Mouse (Mus musculus) hematopoietic stem cell, adult 5-6 weeks (primary cell): Measurements from ENCODE around the gene Trp73. TPM values are rescaled to one million over a fixed set of nuclear protein-coding genes. Genes with fewer than 3 reads are reported as not detected.

Source experiments
- ATAC-seq, 2 experiments: fragments of 125-278 bp in 1 of 2; replicated peaks in 1 of 2; 2 replicates each; pipeline ENCODE4 v1.8.0; 2016 to 2017; ENCODE audit warnings: inconsistent platforms in 2 of 2, mild to moderate bottlenecking in 2 of 2, moderate number of reproducible peaks in 2 of 2, low read depth in 1 of 2, moderate TSS enrichment in 1 of 2; ENCODE audit not compliant: low FRiP score in 2 of 2, poor library complexity in 2 of 2, severe bottlenecking in 2 of 2, insufficient read depth in 1 of 2, low TSS enrichment in 1 of 2
- total RNA-seq: library from RNA; stranded (forward); fragments of 172-1452, 232-1000 nt; gene quantifications from 2 replicates; pipeline ENCODE4 v1.2.3, GENCODE M21; 2017

The Trp73 gene
- total RNA-seq, 1 experiment from 2014 or later = not detected

DNA sequence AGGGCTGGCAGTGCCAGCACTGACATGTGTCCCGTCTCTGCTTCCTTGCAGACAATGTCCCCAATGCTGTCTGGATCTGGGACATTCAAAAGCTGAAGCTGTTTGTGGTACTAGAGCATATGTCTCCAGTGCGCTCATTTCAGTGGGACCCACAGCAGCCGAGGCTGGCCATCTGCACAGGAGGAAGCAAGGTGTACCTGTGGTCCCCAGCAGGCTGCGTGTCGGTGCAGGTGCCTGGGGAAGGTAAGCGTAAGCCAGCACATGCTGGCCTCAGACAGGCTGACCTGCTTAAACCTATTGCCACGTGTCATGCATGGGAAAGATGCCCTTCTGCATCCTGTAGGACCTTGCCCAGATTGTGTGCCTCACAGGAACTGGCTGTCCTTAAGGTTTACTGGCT lies 16.0 kb upstream of the Trp73 start:
- ATAC-seq = no peak

DNA sequence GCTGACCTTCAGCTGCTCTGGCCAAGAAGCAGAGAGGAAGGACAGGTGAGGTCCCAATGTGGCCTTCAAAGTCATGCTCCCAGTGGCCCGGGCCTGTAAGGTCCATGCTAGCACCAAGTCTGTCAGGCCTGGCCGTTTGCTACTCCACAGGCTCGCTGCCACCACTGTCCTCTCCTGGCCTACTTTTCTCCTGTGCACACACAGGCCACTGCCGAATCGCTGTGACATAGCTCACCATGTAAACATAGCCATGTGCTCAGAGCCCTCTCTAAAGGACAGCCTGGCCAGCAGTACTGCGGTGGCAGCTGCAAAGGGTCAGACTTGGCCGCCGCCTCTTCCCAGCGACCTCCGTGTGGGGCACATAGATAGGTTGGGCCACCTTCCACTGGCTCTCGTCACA lies 14.1 kb upstream of the Trp73 start:
- no peak for ATAC-seq

DNA sequence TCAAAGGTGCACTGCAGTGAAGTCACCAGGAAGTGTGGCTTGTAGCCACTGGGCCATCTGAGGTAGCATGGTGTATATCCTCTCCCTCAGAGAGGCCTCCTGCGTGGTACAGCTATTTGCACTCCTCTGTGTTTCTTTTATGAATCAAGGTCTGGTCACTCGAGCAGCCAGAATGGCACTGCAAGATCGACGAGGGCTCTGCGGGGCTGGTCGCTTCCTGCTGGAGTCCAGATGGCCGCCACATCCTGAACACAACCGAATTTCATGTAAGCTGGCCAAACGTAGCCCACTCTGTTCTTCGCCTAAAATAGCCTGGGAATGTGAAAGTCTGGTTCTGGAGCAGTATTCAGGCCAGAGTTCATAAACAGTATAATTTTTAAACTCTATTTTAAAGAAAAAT lies 6.3 kb upstream of the Trp73 start:
- ATAC-seq = no peak

DNA sequence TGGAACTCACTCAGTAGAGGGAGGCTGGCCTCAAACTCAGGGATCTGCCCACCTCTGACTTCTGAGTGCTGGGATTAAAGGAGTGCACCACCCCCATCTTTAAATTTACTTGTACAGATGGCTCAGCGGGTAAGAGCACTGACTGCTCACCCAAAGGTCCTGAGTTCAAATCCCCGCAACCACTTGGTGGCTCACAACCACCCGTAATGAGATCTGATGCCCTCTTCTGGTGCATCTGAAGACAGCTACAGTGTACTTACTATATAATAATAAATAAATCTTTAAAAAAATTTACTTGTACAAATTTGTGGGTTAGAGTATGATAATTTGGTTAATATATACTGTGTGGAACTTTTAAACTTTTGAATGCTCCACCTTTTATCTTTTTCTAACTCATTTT lies 4.7 kb upstream of the Trp73 start:
- ATAC-seq = no peak

DNA sequence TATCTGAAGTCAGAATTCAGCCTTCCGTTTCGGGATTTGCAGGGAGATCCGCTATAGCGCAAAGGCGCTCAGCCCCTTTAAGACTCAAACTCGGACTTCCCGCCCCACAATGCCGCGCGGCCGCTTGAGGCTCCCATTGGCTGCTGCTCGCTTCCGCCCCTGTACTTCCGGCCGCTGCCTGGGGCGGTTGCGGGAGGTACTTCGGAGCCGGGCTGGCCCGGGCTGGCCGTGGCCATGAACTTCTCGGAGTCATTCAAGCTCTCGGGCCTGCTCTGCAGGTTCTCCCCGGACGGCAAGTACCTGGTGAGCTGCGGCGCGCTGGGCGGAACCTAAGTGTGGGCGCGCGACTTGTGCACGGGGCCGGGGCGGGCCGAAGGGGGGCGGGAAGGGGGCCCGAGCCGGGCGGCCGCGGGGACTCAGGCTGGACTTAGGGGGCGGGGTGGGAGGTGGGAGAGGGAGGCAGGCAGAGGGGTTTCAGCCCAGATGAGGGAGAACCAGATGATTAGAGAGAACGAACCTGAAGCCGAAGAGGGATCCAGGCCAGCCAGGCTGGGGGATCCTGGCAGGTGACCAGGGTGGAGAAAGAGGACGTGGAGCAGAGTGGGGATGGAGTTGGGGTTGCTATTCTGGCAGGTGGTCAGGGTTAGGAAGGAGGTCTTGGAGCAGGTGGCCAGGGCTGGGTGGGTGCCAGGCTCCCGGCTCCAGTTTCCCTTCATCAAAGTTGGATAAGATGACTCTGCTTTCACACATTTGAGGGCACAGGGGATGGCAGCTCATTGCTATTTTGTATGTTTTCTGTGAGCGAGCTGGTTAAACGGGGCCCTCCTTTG lies 2.4 kb upstream of the Trp73 start, which contains the start of gene Wrap73:
Gene Wrap73 (plus strand): TSS at position 162 of the 830 bp plus-strand sequence.
- peak; percentile 94 to 95 for ATAC-seq

DNA sequence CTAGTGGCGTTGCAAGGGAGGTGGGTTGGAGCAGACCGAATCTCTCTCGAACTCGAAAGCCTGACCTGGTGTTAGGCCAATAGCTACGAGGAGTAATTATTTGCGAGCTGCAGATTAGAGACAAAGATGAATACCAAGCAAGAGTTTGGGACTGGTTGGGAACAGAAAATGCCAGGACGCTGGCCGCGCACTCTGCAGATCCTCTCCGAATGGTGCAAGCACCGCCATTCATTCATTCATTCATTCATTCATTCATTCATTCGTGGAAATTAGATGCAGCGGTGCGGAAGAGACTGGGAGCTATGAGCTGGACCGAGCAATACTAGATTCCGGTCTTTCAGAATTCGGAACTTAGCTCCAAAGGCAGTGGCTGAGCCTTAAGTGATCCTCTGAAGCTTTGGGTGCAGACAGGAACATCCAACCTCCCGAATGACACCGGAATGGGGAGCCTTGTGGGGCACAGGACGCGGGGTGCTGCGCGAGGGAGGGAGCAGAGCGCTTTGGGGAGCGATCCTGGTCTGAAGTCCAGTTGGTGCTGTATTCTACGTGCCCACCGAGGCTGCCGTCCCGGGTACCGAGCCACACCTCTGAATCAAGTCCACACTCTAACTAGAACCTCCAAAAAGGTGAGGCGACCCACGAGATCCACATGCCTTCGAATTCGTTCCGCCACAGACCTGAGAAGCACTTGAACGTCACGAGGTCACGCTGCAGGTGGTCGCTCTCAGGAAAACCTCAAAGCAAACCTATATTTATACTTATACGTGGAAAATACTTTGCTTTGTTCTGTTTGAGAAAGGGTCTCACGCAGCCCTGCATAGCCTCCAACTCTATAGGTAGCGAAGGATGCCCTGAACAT lies 1.2 kb upstream of the Trp73 start:
- no peak for ATAC-seq

DNA sequence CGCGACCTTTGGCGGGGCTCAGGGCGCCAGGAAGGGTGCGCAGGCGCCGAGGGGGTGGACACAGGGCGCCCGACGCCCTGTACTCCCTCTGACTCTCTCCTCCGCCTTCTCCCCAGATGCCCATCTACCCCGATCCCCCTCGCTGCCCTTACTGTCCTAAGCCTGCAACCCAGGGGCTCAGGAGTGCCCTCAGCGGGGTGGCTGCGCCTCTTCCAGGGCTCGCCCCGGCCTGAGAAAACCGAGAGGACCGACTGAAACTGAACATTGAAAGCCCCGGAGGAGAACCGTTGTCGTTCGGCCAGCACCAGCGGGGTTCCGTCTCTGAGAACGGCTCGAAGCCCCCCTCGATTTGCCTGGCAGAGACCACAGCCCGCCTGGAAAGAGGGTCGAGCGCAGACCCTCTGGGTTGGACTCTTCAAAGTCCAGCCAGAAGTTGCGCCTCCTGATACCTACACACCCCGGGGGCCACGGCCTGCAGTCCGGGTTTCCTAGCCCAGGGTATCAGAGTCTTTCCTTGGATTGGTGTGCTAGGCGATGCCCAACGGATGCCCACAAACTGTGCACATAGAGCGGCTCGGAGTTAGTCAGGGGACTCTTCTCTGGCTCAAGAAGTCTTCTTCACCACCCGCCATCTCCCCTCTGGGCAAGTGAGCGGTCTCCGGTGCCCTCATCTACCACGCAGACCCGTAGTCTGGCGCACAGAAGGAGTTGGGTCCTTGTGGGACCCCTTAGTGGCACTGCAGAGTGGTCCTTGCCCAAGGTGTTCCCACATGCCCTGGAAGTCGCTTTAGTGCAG lies 403 bp upstream of the Trp73 start:
- no peak for ATAC-seq

DNA sequence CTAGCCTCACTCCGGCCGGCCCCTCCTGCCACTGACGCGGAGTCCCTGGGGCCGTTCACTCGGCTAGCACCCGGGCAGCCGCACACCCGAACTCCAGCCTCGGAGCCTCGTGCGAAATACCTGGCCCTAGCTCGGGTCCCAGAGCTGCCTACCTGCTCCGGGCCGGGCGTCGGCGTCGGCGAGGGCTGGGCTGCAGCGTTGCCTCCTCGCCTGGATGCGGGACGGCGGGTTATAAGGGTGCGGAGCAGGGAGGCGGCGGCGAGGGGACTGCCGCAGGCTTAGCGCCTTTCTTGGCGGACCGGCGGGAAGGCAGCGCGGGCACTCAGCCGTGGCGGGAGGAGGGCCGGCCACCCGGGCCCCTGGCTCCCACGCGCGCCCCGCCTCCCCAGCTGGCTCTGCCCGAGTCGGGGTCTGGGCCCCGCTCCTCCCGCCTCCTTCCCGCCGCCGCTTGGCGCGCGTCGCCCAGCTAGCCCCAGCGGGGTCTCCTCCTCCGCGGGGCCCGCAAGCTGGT lies 282 bp downstream of the Trp73 start:
- ATAC-seq = no peak

DNA sequence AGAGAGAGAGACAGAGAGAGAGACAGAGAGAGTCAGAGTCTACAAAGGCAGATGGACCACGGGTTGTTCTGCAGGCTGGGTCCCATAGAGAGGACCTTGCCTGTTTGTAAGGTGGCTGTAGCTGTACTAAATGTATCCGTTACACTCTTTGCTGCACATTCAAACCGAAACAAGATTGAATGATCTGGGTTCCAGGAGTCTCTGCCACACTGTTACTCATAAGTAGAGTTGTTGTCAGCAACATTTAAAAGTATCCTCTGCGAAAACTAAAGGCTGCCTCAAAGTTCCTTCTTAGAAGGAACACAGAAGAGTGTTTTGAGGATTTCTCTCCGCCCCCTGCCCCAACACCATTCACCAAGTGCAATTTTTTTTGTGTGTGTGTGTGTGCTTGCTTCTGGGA lies 2.9 kb downstream of the Trp73 start:
- ATAC-seq = no peak

DNA sequence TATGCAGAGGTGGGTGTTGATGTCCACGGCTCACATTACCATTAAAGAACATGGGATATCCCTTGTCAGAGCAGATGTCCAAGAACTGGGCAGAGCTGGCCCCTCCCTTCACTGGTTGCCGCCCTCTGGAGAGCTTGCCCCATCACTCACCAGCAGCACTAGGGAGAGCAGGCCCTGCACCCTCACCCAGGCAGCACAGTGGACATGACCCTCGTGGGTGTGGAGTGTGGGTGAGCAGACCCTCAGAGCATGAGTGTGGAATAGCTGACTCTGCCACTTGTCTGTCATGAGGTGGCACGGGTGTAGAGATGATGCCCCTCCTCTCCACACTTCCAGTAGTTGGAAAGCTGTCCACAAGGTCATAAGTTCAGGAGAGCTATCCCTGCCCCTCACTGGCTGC lies 5.2 kb downstream of the Trp73 start:
- no peak for ATAC-seq

DNA sequence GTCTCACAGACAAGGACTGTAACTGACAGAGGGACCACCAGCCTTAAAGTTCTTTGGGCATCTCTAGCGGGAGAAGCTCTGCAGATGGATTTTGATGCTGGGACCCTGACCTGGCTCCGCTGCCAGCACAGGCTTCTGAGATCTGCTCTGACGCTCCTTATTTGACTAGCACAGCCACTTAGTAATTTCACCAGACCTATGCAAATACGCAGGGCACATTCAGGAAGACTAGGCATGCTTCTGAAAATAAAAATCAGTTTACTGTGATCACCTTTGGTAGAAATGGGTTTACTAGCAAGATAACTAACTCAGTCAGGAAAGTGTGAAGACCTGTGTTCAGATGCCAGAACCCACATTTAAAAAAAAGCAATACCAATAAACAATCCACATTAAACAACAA lies 8.1 kb downstream of the Trp73 start:
- ATAC-seq = no peak

DNA sequence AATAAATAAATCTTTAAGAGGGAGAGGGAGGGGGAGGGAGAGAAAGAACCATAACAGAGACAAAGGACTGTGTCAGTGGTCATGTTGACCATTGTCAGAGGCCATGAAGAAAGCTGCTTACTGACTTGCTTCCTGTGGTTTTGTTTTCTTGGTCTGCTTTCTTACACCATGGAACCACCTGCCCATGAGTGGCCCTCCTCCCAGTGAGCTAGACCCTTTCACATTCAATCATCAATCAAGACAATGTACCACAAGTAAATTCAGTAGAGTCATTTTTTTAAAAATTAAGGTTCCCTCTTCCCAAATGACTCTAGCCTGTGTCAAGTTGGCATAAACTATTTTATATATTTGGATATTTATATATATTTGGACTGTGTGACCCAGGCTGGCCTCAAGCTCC lies 10.1 kb downstream of the Trp73 start:
- ATAC-seq = no peak

DNA sequence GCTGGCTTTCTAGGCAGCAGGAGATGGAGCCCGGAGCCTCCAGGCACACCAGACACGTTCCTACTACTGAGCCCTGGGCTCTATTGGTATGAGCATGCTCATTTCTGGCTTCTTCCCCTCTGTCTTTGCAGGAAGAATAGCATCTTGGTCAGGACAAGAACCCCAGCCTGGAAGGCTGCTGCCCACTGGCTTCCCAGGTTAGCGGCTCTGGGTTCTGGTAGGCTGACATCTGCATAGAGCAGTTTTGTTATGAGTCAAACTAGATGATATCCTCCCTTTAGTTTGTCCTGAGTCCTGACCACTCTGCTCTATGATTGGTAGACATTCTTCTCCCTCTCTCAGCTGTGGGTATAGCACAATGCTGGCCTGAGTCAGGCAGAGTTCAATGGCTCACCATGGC lies 12.7 kb downstream of the Trp73 start:
- no peak for ATAC-seq

DNA sequence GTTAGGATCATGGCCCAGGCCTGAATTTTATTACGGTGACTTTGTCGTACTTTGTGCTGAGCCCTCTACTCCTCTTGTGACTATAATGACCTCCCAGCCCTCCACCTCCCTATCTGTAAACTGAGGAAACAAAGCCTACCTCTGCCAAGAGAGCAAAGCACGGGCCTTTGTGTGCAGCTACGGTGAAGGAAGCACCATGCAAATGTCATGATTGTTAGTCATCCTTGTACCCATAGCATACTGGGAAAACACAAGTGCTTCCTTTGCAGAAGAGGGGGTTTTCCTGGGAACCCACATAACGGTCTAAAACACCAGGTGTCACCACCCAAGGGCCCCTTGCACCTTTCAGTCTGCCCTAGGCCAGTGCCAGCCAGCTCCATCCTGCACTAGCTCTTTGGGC lies 14.8 kb downstream of the Trp73 start:
- ATAC-seq = no peak

DNA sequence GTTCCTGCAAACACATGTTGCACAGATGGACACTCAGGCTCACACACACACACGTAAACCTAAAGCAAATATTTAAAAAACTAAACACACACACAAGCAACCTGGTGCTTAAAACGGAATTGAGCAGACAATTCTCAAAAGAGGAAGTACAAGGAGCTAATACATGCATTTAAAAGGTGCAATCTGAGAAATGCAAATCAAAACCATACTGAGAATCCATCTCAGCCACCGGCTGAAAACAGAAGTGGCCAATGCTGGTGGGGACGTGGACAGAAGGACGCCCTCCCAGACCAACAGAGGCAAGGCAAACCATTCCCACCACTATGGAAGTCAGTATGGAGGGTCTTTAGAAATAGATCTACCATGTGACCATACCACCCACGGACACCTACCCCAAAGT lies 16.5 kb downstream of the Trp73 start:
- no peak for ATAC-seq

DNA sequence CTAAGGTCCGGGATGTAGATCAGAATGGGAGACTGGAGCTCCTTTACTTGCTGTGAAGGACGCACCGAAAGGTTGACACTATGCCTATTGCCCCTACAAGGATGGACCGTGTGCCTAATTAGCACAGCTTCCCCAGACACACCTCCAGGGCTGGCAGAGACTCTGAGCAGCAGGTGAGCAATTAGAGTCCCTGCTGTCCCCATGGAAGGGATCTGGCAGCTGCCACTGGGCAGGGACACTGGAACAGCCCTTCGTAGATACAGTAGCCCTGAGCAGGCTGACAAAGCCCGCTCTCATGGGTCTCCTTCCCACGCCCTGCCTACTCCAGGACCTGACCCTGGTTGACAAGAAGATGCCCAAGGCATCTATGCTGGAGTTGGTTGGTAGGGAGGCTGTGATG lies 17.6 kb downstream of the Trp73 start:
- ATAC-seq = no peak

DNA sequence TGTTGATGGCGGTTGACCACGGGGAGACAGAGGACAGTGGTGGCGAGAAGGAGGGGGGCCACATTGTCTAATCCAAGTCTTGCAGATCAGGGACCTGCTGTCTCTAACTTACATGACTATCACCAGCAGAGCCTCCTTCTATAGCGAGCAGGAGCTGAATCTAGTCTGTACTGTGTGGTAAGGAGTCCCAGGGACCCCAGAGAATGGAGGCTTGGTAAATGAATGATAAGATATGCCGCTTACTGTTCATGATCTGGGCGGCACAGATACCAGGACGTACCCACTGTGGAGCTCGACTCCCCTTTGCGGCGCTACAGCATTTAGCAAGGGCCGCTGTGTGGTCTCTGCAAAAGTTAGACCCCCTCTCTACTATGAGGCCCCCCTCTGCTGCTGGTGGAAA lies 18.2 kb downstream of the Trp73 start:
- no peak for ATAC-seq

DNA sequence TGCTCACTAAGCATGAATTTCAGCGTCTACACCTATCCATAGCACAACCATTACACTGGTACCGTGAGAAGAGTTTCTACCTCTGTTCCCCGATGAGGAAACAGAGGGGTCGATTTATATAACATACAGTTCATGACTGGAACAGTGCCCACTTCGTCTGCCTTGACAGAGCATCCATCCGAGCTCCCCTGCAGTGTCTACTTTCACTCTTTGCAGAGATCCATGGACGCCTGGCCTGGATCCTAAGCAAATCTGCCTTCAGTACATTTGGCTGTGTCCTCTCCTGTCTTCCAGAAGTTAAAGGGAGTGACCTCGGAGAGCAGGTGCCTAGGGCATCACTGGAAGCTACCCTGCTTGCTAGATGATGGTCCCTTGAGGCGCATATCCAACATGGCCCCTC lies 20.8 kb downstream of the Trp73 start:
- no peak for ATAC-seq
